Mouse (Mus musculus): Measurements from ENCODE around the gene Plau.

- TF ChIP-seq EP300 (IDR thresholded peaks at IDR 0.05; ENCODE audit: low read depth) = no peak
- TF ChIP-seq CTCF (IDR thresholded peaks at IDR 0.05; ENCODE audit: low read depth) = no peak
Observed at GRCm38 (mm10) chr14:20798300-20798699, 38.2 kb upstream of the Plau start.
